Mouse (Mus musculus): ENCODE results near the gene Trio. TPM values are rescaled to one million over a fixed set of nuclear protein-coding genes. Genes with fewer than 3 reads are reported as not detected.

The Trio gene
- polyA plus RNA-seq, 1 experiment from 2014 or later: 15.9 TPM

- H3K4me2 ChIP-seq (replicated peaks): no peak overlapping the region
- no peaks in the 10 kb centered on the region for H3K9me3 ChIP-seq
- H3K27me3 ChIP-seq (replicated peaks): no peaks in the 10 kb centered on the region
- no peak overlapping the region for H3K9ac ChIP-seq
- H3K4me3 ChIP-seq (replicated peaks): no peak overlapping the region
- H3K27ac ChIP-seq: no peak overlapping the region
- WGBS: 82% methylated on average over 5 of the region's 5 CpGs
- no peak for ATAC-seq
- no peaks in the 10 kb centered on the region for H3K36me3 ChIP-seq
- no peaks in the 10 kb centered on the region for H3K4me1 ChIP-seq (replicated peaks)
Measured at GRCm38 (mm10) chr15:28060977-28061376, 35.3 kb upstream of the Trio start.

- no peak for ATAC-seq
- Histone ChIP-seq H3K4me3 (replicated peaks) (no peak overlapping the region), H3K9me3 (no peaks in the 10 kb centered on the region), H3K27ac (no peak overlapping the region), H3K9ac (no peak overlapping the region), H3K27me3 (replicated peaks) (no peaks in the 10 kb centered on the region), H3K4me2 (replicated peaks) (no peak overlapping the region), H3K4me1 (replicated peaks) (no peaks in the 10 kb centered on the region), H3K36me3 (no peaks in the 10 kb centered on the region)
- WGBS: 65% methylated on average over 6 of the region's 6 CpGs
Measured at GRCm38 (mm10) chr15:28060423-28060822, 34.8 kb upstream of the Trio start.

GRCm38 (mm10) chr15:28057545-28057944 is 31.9 kb upstream of the Trio start:
- no peaks in the 10 kb centered on the region for H3K36me3 ChIP-seq
- no peak overlapping the region for H3K9ac ChIP-seq
- no peak for ATAC-seq
- no peaks in the 10 kb centered on the region for H3K27me3 ChIP-seq (replicated peaks)
- 66% methylated on average over 5 of the region's 5 CpGs for WGBS
- no peak overlapping the region for H3K4me3 ChIP-seq (replicated peaks)
- no peaks in the 10 kb centered on the region for H3K9me3 ChIP-seq
- H3K27ac ChIP-seq: no peak overlapping the region
- H3K4me1 ChIP-seq (replicated peaks): no peaks in the 10 kb centered on the region
- no peak overlapping the region for H3K4me2 ChIP-seq (replicated peaks)

- ATAC-seq: no peak
- no peak overlapping the region for H3K9ac ChIP-seq
- no peaks in the 10 kb centered on the region; the same call in 1 of the 2 replicates for H3K4me1 ChIP-seq (replicated peaks)
- no peaks in the 10 kb centered on the region for H3K36me3 ChIP-seq
- H3K27me3 ChIP-seq (replicated peaks): no peaks in the 10 kb centered on the region
- no peaks in the 10 kb centered on the region for H3K9me3 ChIP-seq
- no peak overlapping the region for H3K4me2 ChIP-seq (replicated peaks)
- no peak overlapping the region for H3K4me3 ChIP-seq (replicated peaks)
- 97% methylated on average over 1 of the region's 1 CpGs for WGBS
- no peak overlapping the region for H3K27ac ChIP-seq
Measured at GRCm38 (mm10) chr15:28054731-28055130, 29.1 kb upstream of the Trio start.

- no peak overlapping the region for H3K27ac ChIP-seq
- WGBS: 35% methylated on average over 1 of the region's 1 CpGs
- no peak overlapping the region for H3K9ac ChIP-seq
- H3K9me3 ChIP-seq: no peaks in the 10 kb centered on the region
- H3K36me3 ChIP-seq: no peaks in the 10 kb centered on the region
- no peaks in the 10 kb centered on the region for H3K27me3 ChIP-seq (replicated peaks)
- no peak for ATAC-seq
- no peak overlapping the region for H3K4me2 ChIP-seq (replicated peaks)
- H3K4me1 ChIP-seq (replicated peaks): no peaks in the 10 kb centered on the region; the same call in 1 of the 2 replicates
- no peak overlapping the region for H3K4me3 ChIP-seq (replicated peaks)
Measured at GRCm38 (mm10) chr15:28054111-28054510, 28.5 kb upstream of the Trio start.

GRCm38 (mm10) chr15:28053226-28053625 is 27.6 kb upstream of the Trio start:
- H3K4me2 ChIP-seq (replicated peaks): no peak overlapping the region
- H3K4me3 ChIP-seq (replicated peaks): no peak overlapping the region
- H3K27me3 ChIP-seq (replicated peaks): no peaks in the 10 kb centered on the region
- no peaks in the 10 kb centered on the region; the same call in 1 of the 2 replicates for H3K4me1 ChIP-seq (replicated peaks)
- no peak overlapping the region for H3K27ac ChIP-seq
- H3K36me3 ChIP-seq: no peaks in the 10 kb centered on the region
- no peak for ATAC-seq
- WGBS: 54% methylated on average over 6 of the region's 6 CpGs
- no peaks in the 10 kb centered on the region for H3K9me3 ChIP-seq
- H3K9ac ChIP-seq: no peak overlapping the region

GRCm38 (mm10) chr15:28051811-28052210 is 26.2 kb upstream of the Trio start:
- Histone ChIP-seq H3K27me3 (replicated peaks) (no peaks in the 10 kb centered on the region), H3K4me2 (replicated peaks) (no peak overlapping the region), H3K4me1 (replicated peaks) (no peaks in the 10 kb centered on the region; the same call in 1 of the 2 replicates), H3K9ac (no peak overlapping the region), H3K9me3 (no peaks in the 10 kb centered on the region), H3K27ac (no peak overlapping the region), H3K4me3 (replicated peaks) (no peak overlapping the region), H3K36me3 (no peaks in the 10 kb centered on the region)
- no peak for ATAC-seq
- WGBS: 87% methylated on average over 4 of the region's 4 CpGs

GRCm38 (mm10) chr15:28051104-28051625 is 25.5 kb upstream of the Trio start:
- H3K4me1 ChIP-seq (replicated peaks): no peaks in the 10 kb centered on the region; the same call in 1 of the 2 replicates
- no peak for ATAC-seq
- H3K4me2 ChIP-seq (replicated peaks): no peak overlapping the region
- no peaks in the 10 kb centered on the region for H3K27me3 ChIP-seq (replicated peaks)
- no peak overlapping the region for H3K4me3 ChIP-seq (replicated peaks)
- WGBS: 52% methylated on average over 18 of the region's 18 CpGs
- no peak overlapping the region for H3K27ac ChIP-seq
- H3K36me3 ChIP-seq: no peaks in the 10 kb centered on the region
- no peak overlapping the region for H3K9ac ChIP-seq
- no peaks in the 10 kb centered on the region for H3K9me3 ChIP-seq

- WGBS: 57% methylated on average over 3 of the region's 3 CpGs
Measured at GRCm38 (mm10) chr15:28047711-28048110, 22.1 kb upstream of the Trio start.

GRCm38 (mm10) chr15:28041158-28041865 is 15.7 kb upstream of the Trio start:
- ATAC-seq: no peak
- Histone ChIP-seq H3K27ac (no peak overlapping the region), H3K36me3 (no peaks in the 10 kb centered on the region), H3K9me3 (no peaks in the 10 kb centered on the region), H3K4me2 (replicated peaks) (no peak overlapping the region), H3K9ac (no peak overlapping the region), H3K27me3 (replicated peaks) (no peaks in the 10 kb centered on the region), H3K4me1 (replicated peaks) (no peaks in the 10 kb centered on the region), H3K4me3 (replicated peaks) (no peak overlapping the region)
- WGBS: 30% methylated on average over 9 of the region's 9 CpGs

More at GRCm38 (mm10) chr15:28047711-28048110, 22.1 kb upstream of the Trio start:
- Histone ChIP-seq H3K4me1 (replicated peaks) (no peaks in the 10 kb centered on the region; the same call in 1 of the 2 replicates), H3K4me3 (replicated peaks) (no peak overlapping the region), H3K27me3 (replicated peaks) (no peaks in the 10 kb centered on the region), H3K9ac (no peak overlapping the region), H3K27ac (no peak overlapping the region), H3K36me3 (no peaks in the 10 kb centered on the region), H3K9me3 (no peaks in the 10 kb centered on the region), H3K4me2 (replicated peaks) (no peak overlapping the region)
- ATAC-seq: no peak

- 92% methylated on average over 6 of the region's 6 CpGs for WGBS
Measured at GRCm38 (mm10) chr15:28037651-28038050, 12.0 kb upstream of the Trio start.

GRCm38 (mm10) chr15:28035601-28036000 is 10.0 kb upstream of the Trio start:
- Histone ChIP-seq H3K4me1 (replicated peaks) (no peaks in the 10 kb centered on the region), H3K27ac (no peak overlapping the region), H3K36me3 (no peaks in the 10 kb centered on the region), H3K4me3 (replicated peaks) (no peak overlapping the region), H3K9me3 (no peaks in the 10 kb centered on the region), H3K4me2 (replicated peaks) (no peak overlapping the region), H3K9ac (no peak overlapping the region), H3K27me3 (replicated peaks) (no peaks in the 10 kb centered on the region)
- WGBS: 67% methylated on average over 10 of the region's 10 CpGs
- no peak for ATAC-seq

More at GRCm38 (mm10) chr15:28037651-28038050, 12.0 kb upstream of the Trio start:
- H3K9me3 ChIP-seq: no peaks in the 10 kb centered on the region
- H3K9ac ChIP-seq: no peak overlapping the region
- H3K4me1 ChIP-seq (replicated peaks): no peaks in the 10 kb centered on the region
- no peaks in the 10 kb centered on the region for H3K36me3 ChIP-seq
- no peak for ATAC-seq
- H3K27ac ChIP-seq: no peak overlapping the region
- no peak overlapping the region for H3K4me3 ChIP-seq (replicated peaks)
- no peaks in the 10 kb centered on the region for H3K27me3 ChIP-seq (replicated peaks)
- no peak overlapping the region for H3K4me2 ChIP-seq (replicated peaks)

GRCm38 (mm10) chr15:28034636-28035035 is 9.0 kb upstream of the Trio start:
- Histone ChIP-seq H3K4me1 (replicated peaks) (no peaks in the 10 kb centered on the region), H3K4me3 (replicated peaks) (no peak overlapping the region), H3K9me3 (no peaks in the 10 kb centered on the region), H3K27ac (no peak overlapping the region), H3K9ac (no peak overlapping the region), H3K27me3 (replicated peaks) (no peaks in the 10 kb centered on the region), H3K36me3 (no peaks in the 10 kb centered on the region), H3K4me2 (replicated peaks) (no peak overlapping the region)
- no peak for ATAC-seq
- 81% methylated on average over 10 of the region's 10 CpGs for WGBS
